Mouse (Mus musculus): ENCODE measurements around the gene Pigp.
A peak's percentile ranks its signal among the peaks of the same experiment; 100 is the strongest.

The Pigp gene

GRCm38 (mm10) chr16:94323681-94324080 is 48.0 kb downstream of the Pigp start:
- no peak for DNase-seq (ENCODE audit: low spot score in 2 of 2)

GRCm38 (mm10) chr16:94320223-94320622 is 51.4 kb downstream of the Pigp start:
- DNase-seq (ENCODE audit: low spot score in 2 of 2) = no peak

GRCm38 (mm10) chr16:94317752-94318151 is 53.9 kb downstream of the Pigp start:
- no peak for DNase-seq (ENCODE audit: low spot score in 2 of 2)

GRCm38 (mm10) chr16:94315215-94315614 is 56.4 kb downstream of the Pigp start:
- DNase-seq (ENCODE audit: low spot score in 2 of 2) = peak; percentile 36 to 62

GRCm38 (mm10) chr16:94314626-94315025 is 57.0 kb downstream of the Pigp start:
- no peak for DNase-seq (ENCODE audit: low spot score in 2 of 2)

- DNase-seq (ENCODE audit: low spot score in 2 of 2) = peak; percentile 97 to 98
Measured at GRCm38 (mm10) chr16:94313229-94314030, 58.2 kb downstream of the Pigp start, which contains the start of gene Hlcs. Hlcs (minus strand) TSS chr16:94313571.

GRCm38 (mm10) chr16:94312663-94313228 is 58.9 kb downstream of the Pigp start:
- DNase-seq (ENCODE audit: low spot score in 2 of 2) = peak; percentile 78 to 83

GRCm38 (mm10) chr16:94311931-94312330 is 59.7 kb downstream of the Pigp start:
- DNase-seq (ENCODE audit: low spot score in 2 of 2) = no peak

- no peak for DNase-seq (ENCODE audit: low spot score in 2 of 2)
Measured at GRCm38 (mm10) chr16:94311416-94311815, 60.2 kb downstream of the Pigp start.

GRCm38 (mm10) chr16:94309025-94309424 is 62.6 kb downstream of the Pigp start:
- DNase-seq (ENCODE audit: low spot score in 2 of 2) = no peak

Measured in natural killer cell, adult 2 months (primary cell).